Mouse (Mus musculus): ENCODE measurements around the gene Prps1l1. TPM values are rescaled to one million over a fixed set of nuclear protein-coding genes. Genes with fewer than 3 reads are reported as not detected.

Prps1l1 gene
- polyA plus RNA-seq (2017; shearing (Covaris generic)) = under 1 TPM; 0.10 to 0.75 TPM

DNA sequence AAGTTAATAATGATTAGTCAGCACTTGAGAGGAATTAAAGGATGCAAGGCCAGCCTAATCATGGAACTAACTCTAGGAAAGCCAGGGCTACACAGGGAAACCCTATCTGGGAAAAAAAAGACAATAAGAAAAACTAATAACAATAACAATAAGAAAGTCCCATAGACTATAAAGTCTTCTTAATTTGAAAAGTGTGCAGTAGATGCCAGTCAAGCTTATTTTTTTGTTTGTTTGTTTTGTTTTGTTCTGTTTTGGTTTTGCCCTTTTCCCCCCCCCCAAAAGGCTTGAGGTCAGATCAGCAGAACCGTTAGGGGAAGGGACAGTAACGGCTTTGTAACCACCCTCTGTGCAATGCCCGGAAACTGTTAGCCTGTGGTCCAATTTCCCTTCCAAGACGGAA, at the start of gene Prps1l1:
TSS of gene Prps1l1 (plus strand) at position 301 of the 400 bp plus-strand sequence.

Other genes with a start within 250 kb of the Prps1l1 start
- gene Hdac9, start 67.7 kb upstream of the Prps1l1 start, polyA plus RNA-seq (2017; shearing (Covaris generic)) = under 1 TPM; 0.38 to 0.70 TPM
- gene Snx13, start 62.4 kb downstream of the Prps1l1 start, polyA plus RNA-seq (2017; shearing (Covaris generic)) = 10 to 100 TPM; 16.6 to 29.9 TPM

All from activated CD4-positive, CD25-positive, alpha-beta regulatory T cell (primary cell).